Comparison of ENCODE assay signal across 18 mouse cellular contexts in the genomic region with DNA sequence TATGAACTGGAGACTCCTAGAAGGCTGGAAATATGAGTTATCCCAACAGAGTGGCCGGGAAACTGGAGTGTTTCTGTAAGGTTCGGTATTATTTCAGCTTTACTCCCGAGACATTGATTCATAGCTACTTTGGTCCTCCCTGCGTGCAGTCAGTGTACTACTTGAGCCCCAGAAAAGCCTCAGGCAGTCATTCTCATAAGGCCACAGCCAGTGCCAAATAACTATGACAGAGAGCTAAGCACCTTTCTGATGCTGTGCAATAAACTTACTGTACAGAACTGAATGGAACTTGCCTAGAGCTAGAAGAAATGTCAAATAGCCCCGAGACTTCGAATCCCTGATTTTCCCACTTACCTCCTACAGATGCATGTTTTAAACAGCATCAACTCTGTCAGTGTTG.
"Had no signal": no experiment of that assay in that cellular context is flagged by ENCODE, and none has a peak within 500 bp of the region (broad histone marks: within the 10 kb centered on the region; RNA-seq: fewer than 3 reads in every experiment).

No protein-coding gene starts in this region.

- H3K27me3 ChIP-seq: kidney, embryonic 15.5 days; liver, embryonic 13.5 days; midbrain, embryonic 13.5 days had no signal

- DNase-seq: kidney, adult 11 months; kidney, adult 8-10 months; kidney, postnatal 10 days; kidney, postnatal 36 days; layer of hippocampus, postnatal 36 days; liver, embryonic 13.5 days; lung, adult 2 months; lung, postnatal 14 days; lung, postnatal 4 days; right cerebral cortex, postnatal 14 days; right cerebral cortex, postnatal 4 days; thymus, adult 2 months; thymus, postnatal 14 days; thymus, postnatal 4 days had no signal

- H3K27ac ChIP-seq: kidney, embryonic 15.5 days; left cerebral cortex, adult 2 months; liver, embryonic 13.5 days; midbrain, embryonic 13.5 days; stomach, postnatal 0 days had no signal

- H3K9ac ChIP-seq: kidney, embryonic 15.5 days; liver, embryonic 13.5 days; midbrain, embryonic 13.5 days had no signal

- H3K9me3 ChIP-seq: kidney, embryonic 15.5 days; liver, embryonic 13.5 days; midbrain, embryonic 13.5 days had no signal

- H3K36me3 ChIP-seq: kidney, embryonic 15.5 days; liver, embryonic 13.5 days; midbrain, embryonic 13.5 days had no signal

- H3K4me3 ChIP-seq: kidney, embryonic 15.5 days; left cerebral cortex, adult 2 months; liver, embryonic 13.5 days; midbrain, embryonic 13.5 days had no signal

- ATAC-seq: midbrain, embryonic 13.5 days had no signal

- H3K4me1 ChIP-seq: kidney, embryonic 15.5 days; liver, embryonic 13.5 days; midbrain, embryonic 13.5 days had no signal

- H3K4me2 ChIP-seq: kidney, embryonic 15.5 days; liver, embryonic 13.5 days; midbrain, embryonic 13.5 days had no signal
